Mouse (Mus musculus) gastrocnemius, postnatal 25 days (tissue): ENCODE measurements at regions not wholly inside any gene's neighbourhood (a gene's known extent, or its start where the extent isn't known, plus 50 kb on each side); places are given as distances from the start of the nearest gene placed in this dataset.
"Not testable (repeated sequence)": the region's sequence is repeated elsewhere in the genome, so short reads cannot be mapped to it uniquely, and the experiment has no call there.

ENCODE experiments used
- DNase-seq: peaks from one replicate; pipeline ENCODE4 v3.0.0; 2022

DNA sequence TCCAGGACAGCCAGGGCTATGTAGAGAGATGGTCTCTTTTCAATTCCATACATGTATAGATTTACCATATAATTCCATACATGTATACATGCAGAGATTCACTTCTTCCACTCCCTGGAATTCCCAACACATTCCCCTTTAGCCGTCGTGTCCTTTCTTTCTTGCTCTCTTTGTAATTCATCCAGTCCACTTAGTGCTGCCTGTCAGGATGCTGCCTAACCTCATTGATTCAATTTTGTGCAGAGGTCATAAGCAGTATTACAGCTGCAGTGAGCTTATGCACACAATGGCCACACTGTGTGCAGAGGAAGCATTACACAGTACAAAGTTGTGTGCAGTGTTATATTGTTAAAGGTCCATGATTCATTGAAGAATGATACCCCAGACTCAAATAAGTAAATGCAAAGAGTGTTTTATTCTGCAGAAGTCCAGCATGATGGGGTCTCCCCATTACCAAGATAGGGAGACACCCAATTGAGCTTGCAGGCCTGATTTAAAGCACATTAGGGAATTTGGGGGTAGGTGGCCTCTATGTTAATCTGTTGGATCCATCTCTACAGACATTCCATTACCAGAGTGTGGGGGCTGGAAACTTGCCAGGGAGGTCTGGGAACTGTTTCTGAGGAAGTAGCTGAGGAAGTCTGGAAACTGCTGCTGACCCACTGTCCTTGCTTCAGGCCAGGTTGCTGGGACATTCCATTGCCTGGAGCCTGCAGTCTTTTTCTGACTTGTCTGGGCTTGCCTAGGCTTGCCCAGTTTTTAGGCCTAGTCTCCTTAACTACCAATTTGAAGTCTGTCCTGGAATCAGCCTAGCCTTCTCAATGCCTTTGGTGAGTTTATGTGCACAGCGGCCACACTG, 72.8 kb downstream of the Fam161a start:
- DNase-seq, result no peak

DNA sequence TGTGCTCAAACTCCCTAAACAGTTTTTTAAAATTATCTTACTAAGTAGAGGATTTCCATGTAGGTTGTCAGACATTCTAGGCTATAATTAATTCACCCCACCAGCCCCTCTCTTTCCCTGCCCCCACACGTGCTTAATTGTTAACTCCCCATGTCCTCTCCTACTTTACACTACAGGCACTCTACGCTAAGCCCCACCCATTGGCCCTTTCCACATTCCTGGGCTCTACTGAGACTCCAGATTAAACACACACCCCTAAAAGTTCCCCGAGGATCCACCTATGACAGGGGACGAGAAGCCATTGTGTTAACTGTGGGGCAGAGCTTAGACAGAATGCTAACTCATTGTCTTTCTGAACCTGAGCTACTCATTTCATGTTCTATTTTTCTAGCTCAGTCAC, 74.3 kb downstream of the Fam161a start:
- DNase-seq, result no peak

DNA sequence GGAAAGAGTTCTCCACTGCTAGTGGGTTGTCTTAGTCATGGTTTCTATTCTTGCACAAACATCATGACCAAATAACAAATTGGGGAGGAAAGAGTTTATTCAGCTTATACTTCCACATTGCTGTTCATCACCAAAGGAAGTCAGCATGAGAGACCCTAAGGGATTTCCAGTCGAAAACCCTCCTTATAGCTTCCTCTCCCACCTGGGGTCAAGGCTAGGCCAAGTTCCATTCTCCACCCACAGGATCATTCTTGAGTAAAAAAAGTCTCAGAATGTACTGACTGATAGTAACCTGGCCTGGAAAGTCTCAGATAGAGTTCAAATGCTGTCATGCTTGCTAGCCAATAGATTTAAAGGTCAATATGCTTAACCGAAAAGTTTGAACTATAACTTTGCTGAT, 76.5 kb downstream of the Fam161a start:
- DNase-seq, result not testable (repeated sequence)

DNA sequence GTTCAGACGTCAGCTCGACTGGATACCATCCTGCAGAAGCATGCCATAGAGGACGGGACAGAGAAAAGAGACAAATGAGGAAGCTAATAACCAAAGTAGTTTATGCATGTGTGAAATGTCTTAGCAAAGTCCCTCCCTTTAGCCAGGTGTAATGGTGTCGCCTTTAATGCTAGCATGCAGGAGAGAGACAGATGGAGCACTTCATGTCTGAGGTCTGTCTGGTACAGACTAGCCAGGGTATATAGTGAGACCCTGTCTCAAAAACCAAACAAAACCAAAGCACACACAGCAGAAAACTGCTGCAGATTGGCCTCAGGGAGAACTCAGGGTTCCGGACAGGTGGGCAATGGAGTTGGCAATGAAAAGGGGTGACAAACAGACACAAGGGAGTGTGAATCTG, 88.0 kb downstream of the Fam161a start:
- DNase-seq, result no peak

DNA sequence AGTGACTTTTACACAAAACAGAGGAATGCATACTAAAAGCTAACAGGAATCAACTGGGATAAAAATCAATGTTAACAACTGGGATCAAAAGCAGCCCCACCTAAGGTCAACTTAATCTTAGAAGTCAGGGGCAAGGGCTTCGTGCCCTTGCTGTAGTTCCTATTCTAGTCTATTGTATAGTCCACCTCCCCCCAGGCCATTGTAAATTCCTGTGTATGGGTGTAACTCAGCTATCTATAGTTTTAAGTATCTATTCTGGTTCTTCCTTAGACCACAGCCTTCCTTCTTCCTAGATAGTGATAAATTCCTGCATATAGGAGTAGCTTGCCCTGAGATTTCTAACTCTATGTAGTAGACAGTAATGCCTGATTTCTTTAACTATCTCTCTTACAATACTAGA, 88.4 kb downstream of the Fam161a start:
- DNase-seq, result not testable (repeated sequence)

DNA sequence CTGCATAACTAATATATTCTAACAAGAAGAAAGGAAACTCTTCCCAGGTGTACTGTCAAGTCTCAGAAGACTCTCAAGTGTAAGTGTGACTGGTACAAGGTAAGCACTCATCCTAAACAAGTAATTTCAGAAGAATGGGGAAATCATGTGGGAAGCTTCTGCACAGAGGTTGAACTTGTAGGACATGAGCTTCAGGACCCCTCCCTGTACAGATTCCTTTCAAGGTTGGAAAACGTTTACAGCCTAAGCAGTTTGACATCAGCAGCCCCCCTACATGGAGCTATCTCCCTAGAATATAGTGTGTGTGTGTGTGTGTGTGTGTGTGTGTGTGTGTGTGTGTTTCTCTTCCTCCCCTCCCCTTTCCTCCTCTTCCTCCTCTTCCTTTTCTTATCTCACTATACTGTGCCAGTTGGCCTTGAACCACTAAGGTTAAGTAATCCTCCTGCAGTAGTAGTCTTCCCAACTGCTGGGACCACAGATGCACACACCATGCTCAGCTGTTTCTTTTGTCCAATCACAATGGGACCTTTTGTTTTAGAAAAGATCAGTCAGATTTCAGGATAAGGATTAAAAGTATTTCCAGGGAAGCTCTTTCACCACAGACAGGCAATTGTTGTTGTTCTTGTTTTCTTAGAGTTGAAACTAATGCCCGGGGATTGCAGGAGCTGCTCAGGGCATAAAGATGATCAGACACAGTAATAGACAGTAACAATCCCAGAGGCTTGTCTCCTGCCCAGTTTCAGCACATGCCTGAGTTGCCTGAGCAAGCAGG, 89.3 kb downstream of the Fam161a start:
- no peak for DNase-seq

DNA sequence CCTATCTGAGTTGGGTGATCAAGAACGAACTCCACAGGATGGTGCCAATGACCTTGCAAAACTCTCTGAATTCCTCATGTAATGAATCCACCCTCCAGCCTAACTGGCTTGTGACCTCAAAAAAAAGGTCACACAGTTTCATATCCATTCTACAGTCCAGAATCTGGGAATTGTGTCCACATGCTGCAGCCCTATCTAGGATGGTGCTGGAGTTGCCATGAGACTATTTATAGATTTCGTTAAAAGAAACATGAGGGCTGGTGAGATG, 89.8 kb downstream of the Fam161a start:
- no peak for DNase-seq

DNA sequence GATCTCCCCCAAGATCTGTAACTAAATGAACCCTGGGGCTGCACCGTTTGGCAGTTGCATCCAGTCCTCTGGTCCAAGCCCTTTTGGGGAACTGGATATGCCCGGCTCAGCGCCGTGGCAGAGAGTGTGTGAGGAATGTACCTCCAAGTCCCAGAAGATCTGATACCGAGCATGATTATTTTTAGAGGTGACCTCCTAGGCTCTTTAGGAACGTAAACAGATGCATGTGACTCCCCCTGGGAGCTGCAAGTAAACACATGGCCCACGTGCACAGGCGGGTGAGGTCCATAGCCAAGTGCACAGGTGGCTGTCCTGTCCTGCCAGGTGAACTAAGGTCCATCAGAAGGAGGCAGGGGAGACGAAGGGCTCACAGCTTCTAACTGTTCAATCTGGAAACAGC, 107.3 kb downstream of the Fam161a start:
- DNase-seq, result peak; percentile 63

DNA sequence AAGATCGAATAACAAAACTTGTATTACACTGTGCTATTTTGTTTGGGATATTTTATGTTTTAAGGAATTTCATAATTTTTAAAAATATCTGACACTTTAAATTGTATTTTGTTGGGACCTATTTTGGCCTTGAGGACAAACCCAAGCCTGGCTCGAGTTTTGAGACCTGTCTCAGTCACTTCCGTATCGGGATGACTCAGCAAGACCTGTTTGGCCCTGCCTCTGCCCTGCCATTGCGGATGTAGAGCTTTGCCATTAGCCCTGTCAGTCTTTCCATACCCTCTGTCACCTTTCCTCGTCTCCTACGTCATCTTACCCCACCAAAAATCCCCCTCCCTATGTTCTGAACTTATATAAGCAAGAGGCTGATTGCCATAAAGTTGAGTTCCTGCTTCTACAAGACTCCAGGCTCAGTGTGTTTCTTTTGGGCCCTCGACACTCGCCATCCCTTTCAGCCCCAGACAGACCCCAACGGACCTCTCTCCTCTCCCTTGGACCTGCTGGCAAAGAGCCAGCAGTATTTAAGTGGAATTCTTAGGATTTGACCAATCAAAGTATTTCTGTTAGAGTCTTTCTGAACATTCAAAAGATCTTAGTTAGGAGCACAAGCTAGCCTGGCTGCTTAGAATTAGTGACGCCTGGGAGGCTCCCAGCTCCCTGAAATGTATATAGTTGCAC, 113.3 kb downstream of the Fam161a start:
- DNase-seq, result no peak

DNA sequence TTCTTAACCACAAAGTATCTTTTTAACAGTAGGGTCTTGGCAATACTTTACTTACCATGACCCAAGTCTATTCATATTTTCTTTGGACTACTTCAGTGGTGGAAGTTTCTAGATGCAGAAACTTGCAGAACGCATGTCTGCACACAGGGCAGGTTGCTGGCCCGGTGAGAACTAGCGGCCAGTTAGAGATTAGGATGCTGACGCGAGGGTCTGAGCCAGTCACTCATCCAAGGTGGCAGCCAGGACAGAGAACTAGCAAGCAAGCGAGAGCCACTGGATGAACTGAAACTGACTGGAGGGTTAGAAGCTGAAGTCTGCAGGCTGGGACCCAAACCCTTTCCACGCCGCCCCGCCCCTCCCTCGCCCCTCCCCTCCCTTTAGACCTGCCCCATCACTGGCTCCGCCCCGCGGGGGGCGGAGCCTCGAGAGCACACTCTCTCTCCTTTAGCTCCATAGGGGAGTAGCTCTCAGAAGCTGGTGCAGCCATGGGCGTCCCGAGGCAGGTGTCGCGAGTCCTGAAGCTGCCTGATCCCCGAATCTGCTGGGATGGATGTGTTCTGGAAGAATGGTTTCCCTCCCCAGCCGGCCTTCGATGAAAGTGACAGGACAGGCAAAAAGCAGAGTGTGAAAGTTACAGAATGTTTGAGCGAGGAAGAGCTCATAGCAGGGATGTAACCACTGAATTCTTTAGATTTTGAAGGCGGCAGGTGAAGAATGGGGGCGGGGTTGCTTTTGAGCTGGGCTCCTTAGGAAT, 117.0 kb downstream of the Fam161a start:
- peak; percentile 22 for DNase-seq

DNA sequence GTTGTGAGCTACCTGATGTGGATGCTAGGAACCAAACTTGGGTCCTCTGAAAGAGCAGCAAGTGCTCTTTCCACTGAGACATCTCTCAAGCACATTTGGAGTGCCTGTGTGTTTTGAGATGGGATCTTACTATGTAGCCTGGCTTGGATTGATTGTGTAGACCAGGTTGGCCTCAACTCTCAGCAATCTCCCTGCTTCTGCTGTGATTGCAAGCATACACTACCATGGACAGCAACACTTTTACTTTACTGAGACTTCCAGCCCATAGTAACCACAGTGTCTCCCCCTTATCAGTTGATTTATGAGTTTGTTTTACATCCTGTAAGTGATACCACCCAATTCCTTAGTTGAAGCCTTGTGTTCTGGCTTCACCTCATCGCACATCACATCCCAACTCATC, 123.8 kb downstream of the Fam161a start:
- no peak for DNase-seq

DNA sequence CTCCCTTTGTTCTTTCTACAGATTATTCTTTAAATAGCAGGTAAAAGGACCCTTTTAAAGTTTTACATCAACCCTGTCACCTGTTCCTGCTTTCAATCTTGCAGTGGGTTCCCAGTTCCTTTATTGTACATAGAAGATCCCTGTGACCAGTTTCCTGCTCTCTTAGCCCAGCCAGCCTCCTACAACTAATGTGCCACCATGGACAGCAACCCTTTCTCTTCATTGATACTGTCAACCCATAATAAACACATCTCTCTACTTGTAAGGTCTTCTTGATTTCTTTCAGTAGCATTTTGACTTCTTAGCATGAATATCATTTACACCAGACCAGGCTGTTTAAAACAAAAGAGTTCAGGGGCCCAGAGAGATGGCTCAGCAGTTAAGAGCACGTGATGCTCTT, 124.2 kb upstream of the Xpo1 start:
- no peak for DNase-seq

DNA sequence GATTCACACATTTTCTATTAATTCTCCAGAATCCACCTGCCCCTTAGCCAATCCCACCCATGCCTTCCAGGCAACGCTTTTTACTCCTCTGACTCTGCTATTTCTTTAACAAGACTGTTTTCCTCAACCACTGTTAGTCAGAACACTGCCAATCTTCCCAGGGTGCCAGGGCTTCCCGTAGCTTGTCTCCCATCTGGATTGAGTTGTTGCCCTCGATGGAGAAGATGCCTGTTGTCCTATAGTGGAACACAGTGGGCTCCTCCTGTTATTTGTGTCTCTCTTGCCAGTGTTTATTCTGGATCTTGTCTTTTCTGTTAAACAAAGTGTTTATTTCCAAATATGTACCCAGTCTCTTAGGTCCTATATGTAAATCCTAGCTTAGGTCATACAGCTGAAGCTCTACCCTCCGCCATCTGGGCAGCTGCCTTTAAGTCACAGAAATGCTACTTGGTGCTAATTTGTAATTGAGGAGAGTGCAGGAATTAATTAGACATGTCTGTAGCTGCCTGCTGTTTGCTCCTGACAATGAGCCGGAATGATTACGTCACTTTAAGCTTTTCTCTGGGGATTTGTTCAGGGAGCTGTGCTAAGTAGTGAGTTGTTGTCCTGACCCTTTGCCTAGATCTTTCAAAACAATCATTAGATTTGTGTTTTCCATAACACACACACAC, 115.3 kb upstream of the Xpo1 start:
- DNase-seq, result no peak

DNA sequence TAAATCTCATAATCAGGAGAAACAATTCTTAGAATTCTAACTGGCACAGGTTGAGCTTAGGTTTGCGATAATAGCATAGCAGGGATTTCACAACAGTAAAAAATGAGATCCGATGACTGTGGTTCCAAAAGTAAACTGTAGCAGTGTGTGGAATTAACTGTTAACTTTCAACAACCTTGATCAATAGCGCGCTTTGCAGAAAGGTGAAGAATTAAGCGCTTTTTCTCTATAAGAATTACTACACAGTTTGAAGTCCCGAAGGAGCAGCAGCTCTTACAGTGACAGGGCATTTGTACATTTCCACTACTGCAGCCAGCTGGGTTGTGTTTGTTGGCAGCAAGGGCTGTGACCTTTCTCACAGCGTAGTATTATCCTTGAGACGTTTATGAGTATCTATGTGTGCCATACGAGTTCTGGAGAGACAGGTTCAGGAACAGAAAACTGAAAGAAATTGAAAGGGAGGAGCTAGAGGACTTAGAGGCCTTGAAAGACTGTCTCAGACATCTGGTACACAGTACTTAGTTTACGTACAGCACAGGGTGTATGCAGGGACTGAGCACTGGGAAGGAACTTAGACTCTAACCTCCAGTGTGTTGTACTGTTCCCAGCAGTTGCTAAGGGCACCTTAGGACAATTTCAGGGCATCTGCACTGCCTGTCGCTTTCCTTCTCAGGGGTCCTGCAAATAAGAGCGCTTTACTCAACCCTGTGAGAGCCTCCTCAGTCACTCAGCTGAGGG, 114.6 kb upstream of the Xpo1 start:
- no peak for DNase-seq

DNA sequence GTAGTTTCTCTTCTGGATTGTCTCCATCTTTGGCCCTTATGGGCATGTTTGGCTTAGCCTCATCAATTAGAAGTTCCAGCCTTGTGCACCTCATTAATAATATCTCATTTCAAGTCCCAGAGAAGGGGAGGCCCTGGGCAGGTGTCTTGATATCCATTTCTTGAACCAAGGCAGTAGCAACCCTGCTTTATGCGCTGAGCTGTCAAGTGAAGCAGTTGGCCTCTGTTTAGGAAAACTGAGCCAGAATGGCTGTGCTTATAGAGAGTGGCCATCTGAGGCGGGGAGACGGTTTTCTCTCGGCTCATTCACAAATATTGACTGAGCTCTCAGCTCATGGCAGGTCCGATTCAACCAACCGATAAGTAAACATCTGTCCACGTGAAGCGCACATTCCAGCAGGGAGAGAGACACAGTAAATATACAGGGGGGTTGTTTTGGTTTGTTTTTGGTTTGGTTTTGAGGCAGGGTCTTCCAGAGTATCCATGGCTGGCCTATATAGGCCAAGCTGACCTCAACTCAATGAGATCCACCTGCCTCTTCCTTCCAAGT, 107.7 kb upstream of the Xpo1 start:
- DNase-seq, result no peak

DNA sequence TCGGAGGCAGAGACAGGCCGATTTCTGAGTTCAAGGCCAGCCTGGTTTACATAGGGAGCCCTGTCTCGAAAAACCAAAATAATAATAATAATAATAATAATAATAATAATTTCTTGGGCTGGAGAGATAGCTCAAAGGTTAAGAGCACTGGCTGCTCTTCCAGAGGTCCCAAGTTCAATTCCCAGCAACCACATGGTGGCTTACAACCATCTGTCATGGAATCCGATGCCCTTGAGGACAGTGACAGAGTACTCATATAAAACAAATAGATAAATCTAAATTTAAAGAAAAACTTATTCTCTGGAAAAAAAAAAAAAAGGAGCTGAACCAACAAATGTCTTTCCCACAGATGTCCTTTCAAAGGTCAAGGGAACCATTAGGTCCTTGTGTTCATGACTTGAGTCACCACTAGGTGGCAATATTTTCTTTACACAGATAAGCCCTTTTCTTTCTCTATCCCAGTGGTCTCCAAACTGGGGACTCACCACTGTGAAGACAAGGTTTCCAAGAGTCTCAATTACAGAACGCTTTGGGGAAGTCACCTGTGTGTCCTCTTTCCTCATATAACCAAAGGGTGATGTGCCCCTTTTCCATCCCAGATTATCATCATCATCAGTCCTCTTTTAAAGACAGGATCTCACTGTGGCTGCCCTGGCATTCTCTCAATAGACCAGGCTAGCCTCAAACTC, 106.1 kb upstream of the Xpo1 start:
- no peak for DNase-seq

DNA sequence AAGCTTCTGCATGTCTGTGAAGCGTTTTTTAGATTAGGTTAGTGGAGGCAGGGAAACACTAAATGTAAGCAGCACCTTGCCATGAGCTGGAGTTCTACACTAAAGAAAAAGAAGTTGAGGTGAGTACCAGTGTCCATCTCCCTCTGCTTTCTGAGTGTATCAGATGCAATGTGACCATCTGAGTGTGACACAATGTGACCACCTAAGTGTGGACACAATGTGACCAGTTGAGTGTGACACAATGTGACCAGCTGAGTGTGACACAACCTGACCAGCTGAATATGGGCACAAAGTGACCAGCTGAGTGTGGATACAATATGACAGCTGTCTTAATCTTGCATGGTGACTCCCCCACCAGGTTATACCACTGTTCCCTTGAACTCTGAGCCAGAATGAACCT, 101.0 kb upstream of the Xpo1 start:
- no peak for DNase-seq

DNA sequence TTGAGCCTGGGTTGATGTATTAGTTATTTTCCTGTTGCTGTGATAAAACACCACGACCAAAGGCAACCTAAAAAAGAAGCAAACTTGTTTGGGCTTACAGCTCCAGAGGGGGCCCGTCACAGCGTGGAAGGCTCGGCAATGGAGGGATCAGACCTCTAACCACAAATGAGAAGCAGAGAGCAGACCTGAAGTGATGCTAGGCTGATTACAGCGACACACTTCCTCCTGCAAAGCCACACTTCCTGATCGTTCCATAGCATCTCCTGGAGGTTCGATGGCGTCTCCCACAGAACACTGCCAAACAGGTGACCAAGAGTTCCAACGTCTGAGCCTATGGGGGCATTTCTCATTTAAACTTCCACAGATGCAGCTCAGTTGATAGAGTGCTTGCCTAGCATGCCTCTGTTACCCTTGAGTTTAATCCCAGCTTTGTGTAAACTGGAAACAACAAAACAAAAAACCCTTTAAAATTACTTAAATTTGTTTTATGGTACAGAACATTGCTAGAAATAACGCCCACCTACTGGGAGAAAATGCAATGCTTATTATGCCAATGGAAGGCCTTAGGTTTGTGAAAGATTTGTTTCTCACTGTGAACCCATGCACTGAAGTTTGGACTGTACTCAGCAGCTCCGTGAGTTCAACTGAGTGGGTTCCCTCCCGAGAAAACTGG, 87.2 kb upstream of the Xpo1 start:
- no peak for DNase-seq

DNA sequence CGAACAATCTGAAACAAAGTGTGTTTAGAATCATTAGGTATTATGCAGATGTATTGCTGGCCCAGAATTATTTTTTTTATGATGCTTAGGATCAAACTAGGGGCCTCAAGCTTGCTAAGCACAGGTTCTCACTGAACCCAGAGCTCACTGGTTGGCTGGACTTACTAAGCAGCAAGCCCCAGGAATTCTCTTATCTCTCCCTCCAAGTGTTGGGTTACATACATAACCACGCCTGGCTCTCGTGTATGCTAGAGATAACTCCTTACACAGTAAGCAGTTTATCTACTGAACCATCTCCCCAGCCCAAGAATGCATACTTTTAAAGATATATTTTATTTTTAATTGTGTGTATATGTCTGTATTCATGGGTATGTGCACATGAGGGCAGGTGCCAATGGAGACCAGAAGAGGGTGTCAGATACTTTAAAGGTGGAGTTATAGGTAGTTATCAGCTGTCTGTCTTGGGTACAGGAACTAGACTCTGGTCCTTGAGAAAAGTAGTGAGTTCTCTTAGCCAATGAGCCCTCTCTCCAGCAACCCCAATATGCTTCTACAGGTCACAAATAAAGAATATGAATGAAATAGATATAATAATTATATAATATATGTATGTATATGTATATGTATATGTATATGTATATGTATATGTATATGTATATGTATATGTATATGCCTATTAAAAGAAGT, 86.0 kb upstream of the Xpo1 start:
- no peak for DNase-seq
